Mouse (Mus musculus): ENCODE measurements at regions not wholly inside any gene's neighbourhood (a gene's known extent, or its start where the extent isn't known, plus 50 kb on each side); places are given as distances from the start of the nearest gene placed in this dataset.

GRCm38 (mm10) chr13:42546389-42546788 lies 134.0 kb upstream of the Phactr1 start:
- TF ChIP-seq POLR2A (IDR thresholded peaks at IDR 0.05; ENCODE audit: extremely low read depth, insufficient read depth, low read length), result no peak
- no peak for TF ChIP-seq CTCF (IDR thresholded peaks at IDR 0.05; ENCODE audit: low read depth, low read length)
- H3K27me3 ChIP-seq (ENCODE audit: control insufficient read depth, insufficient read depth, low read length), result no peaks in the 10 kb centered on the region
- no peaks in the 10 kb centered on the region for H3K36me3 ChIP-seq (ENCODE audit: control insufficient read depth, insufficient read depth, low read length)
- no peak overlapping the region for H3K9ac ChIP-seq (ENCODE audit: low read depth, low read length)
- DNase-seq (ENCODE audit: extremely low read depth, low read depth, low spot score), result no peak
- 66% methylated on average over 4 of the region's 4 CpGs for WGBS
- no peaks in the 10 kb centered on the region for H3K4me1 ChIP-seq (ENCODE audit: control insufficient read depth, insufficient read depth, low read length)
- no peak overlapping the region for H3K27ac ChIP-seq (replicated peaks; ENCODE audit: insufficient read depth, low read depth, low read length)
- H3K79me2 ChIP-seq (ENCODE audit: control insufficient read depth, insufficient read depth, low read length), result no peaks in the 10 kb centered on the region
- no peak overlapping the region for H3K4me3 ChIP-seq (ENCODE audit: insufficient read depth, low read depth, low read length)

- H3K27ac ChIP-seq (replicated peaks; ENCODE audit: insufficient read depth, low read depth, low read length), result no peak overlapping the region
- H3K4me3 ChIP-seq (ENCODE audit: insufficient read depth, low read depth, low read length), result no peak overlapping the region
- no peaks in the 10 kb centered on the region for H3K36me3 ChIP-seq (ENCODE audit: control insufficient read depth, insufficient read depth, low read length)
- H3K4me1 ChIP-seq (ENCODE audit: control insufficient read depth, insufficient read depth, low read length), result no peaks in the 10 kb centered on the region
- no peak overlapping the region for H3K9ac ChIP-seq (ENCODE audit: low read depth, low read length)
- H3K27me3 ChIP-seq (ENCODE audit: control insufficient read depth, insufficient read depth, low read length), result no peaks in the 10 kb centered on the region
- TF ChIP-seq POLR2A (IDR thresholded peaks at IDR 0.05; ENCODE audit: extremely low read depth, insufficient read depth, low read length), result no peak
- no peak for TF ChIP-seq CTCF (IDR thresholded peaks at IDR 0.05; ENCODE audit: low read depth, low read length)
- no peaks in the 10 kb centered on the region for H3K79me2 ChIP-seq (ENCODE audit: control insufficient read depth, insufficient read depth, low read length)
- 76% methylated on average over 10 of the region's 10 CpGs for WGBS
- DNase-seq (ENCODE audit: extremely low read depth, low read depth, low spot score), result no peak
These were observed 133.6 kb upstream of the Phactr1 start for GRCm38 (mm10) chr13:42546851-42547250.

- WGBS, result 78% methylated on average over 5 of the region's 5 CpGs
- DNase-seq (ENCODE audit: extremely low read depth, low read depth, low spot score), result no peak
- Histone ChIP-seq H3K4me3 (ENCODE audit: insufficient read depth, low read depth, low read length) (no peak overlapping the region), H3K36me3 (ENCODE audit: control insufficient read depth, insufficient read depth, low read length) (no peaks in the 10 kb centered on the region), H3K4me1 (ENCODE audit: control insufficient read depth, insufficient read depth, low read length) (no peaks in the 10 kb centered on the region), H3K27ac (replicated peaks; ENCODE audit: insufficient read depth, low read depth, low read length) (no peak overlapping the region), H3K27me3 (ENCODE audit: control insufficient read depth, insufficient read depth, low read length) (no peaks in the 10 kb centered on the region), H3K9ac (ENCODE audit: low read depth, low read length) (no peak overlapping the region), H3K79me2 (ENCODE audit: control insufficient read depth, insufficient read depth, low read length) (no peaks in the 10 kb centered on the region)
- no peak for TF ChIP-seq CTCF (IDR thresholded peaks at IDR 0.05; ENCODE audit: low read depth, low read length)
- no peak for TF ChIP-seq POLR2A (IDR thresholded peaks at IDR 0.05; ENCODE audit: extremely low read depth, insufficient read depth, low read length)
These were observed 131.3 kb upstream of the Phactr1 start for GRCm38 (mm10) chr13:42549021-42549559.

GRCm38 (mm10) chr13:42554961-42555360 lies 125.5 kb upstream of the Phactr1 start:
- no peak for DNase-seq (ENCODE audit: extremely low read depth, low read depth, low spot score)
- Histone ChIP-seq H3K27me3 (ENCODE audit: control insufficient read depth, insufficient read depth, low read length) (no peaks in the 10 kb centered on the region), H3K4me3 (ENCODE audit: insufficient read depth, low read depth, low read length) (no peak overlapping the region), H3K9ac (ENCODE audit: low read depth, low read length) (no peak overlapping the region), H3K4me1 (ENCODE audit: control insufficient read depth, insufficient read depth, low read length) (no peaks in the 10 kb centered on the region), H3K36me3 (ENCODE audit: control insufficient read depth, insufficient read depth, low read length) (no peaks in the 10 kb centered on the region), H3K79me2 (ENCODE audit: control insufficient read depth, insufficient read depth, low read length) (no peaks in the 10 kb centered on the region), H3K27ac (replicated peaks; ENCODE audit: insufficient read depth, low read depth, low read length) (no peak overlapping the region)
- 92% methylated on average over 4 of the region's 4 CpGs for WGBS
- no peak for TF ChIP-seq CTCF (IDR thresholded peaks at IDR 0.05; ENCODE audit: low read depth, low read length)
- TF ChIP-seq POLR2A (IDR thresholded peaks at IDR 0.05; ENCODE audit: extremely low read depth, insufficient read depth, low read length), result no peak

GRCm38 (mm10) chr13:42558526-42558925 lies 121.9 kb upstream of the Phactr1 start:
- Histone ChIP-seq H3K36me3 (ENCODE audit: control insufficient read depth, insufficient read depth, low read length) (no peaks in the 10 kb centered on the region), H3K4me1 (ENCODE audit: control insufficient read depth, insufficient read depth, low read length) (no peaks in the 10 kb centered on the region), H3K79me2 (ENCODE audit: control insufficient read depth, insufficient read depth, low read length) (no peaks in the 10 kb centered on the region), H3K9ac (ENCODE audit: low read depth, low read length) (no peak overlapping the region), H3K4me3 (ENCODE audit: insufficient read depth, low read depth, low read length) (no peak overlapping the region), H3K27me3 (ENCODE audit: control insufficient read depth, insufficient read depth, low read length) (no peaks in the 10 kb centered on the region), H3K27ac (replicated peaks; ENCODE audit: insufficient read depth, low read depth, low read length) (no peak overlapping the region)
- WGBS, result 86% methylated on average over 3 of the region's 3 CpGs
- TF ChIP-seq POLR2A (IDR thresholded peaks at IDR 0.05; ENCODE audit: extremely low read depth, insufficient read depth, low read length) (no peak), CTCF (IDR thresholded peaks at IDR 0.05; ENCODE audit: low read depth, low read length) (no peak)
- DNase-seq (ENCODE audit: extremely low read depth, low read depth, low spot score), result no peak

- no peaks in the 10 kb centered on the region for H3K4me1 ChIP-seq (ENCODE audit: control insufficient read depth, insufficient read depth, low read length)
- no peak overlapping the region for H3K27ac ChIP-seq (replicated peaks; ENCODE audit: insufficient read depth, low read depth, low read length)
- 72% methylated on average over 2 of the region's 2 CpGs for WGBS
- no peak overlapping the region for H3K9ac ChIP-seq (ENCODE audit: low read depth, low read length)
- H3K4me3 ChIP-seq (ENCODE audit: insufficient read depth, low read depth, low read length), result no peak overlapping the region
- H3K36me3 ChIP-seq (ENCODE audit: control insufficient read depth, insufficient read depth, low read length), result no peaks in the 10 kb centered on the region
- no peak for DNase-seq (ENCODE audit: extremely low read depth, low read depth, low spot score)
- H3K27me3 ChIP-seq (ENCODE audit: control insufficient read depth, insufficient read depth, low read length), result no peaks in the 10 kb centered on the region
- no peaks in the 10 kb centered on the region for H3K79me2 ChIP-seq (ENCODE audit: control insufficient read depth, insufficient read depth, low read length)
- TF ChIP-seq CTCF (IDR thresholded peaks at IDR 0.05; ENCODE audit: low read depth, low read length) (no peak), POLR2A (IDR thresholded peaks at IDR 0.05; ENCODE audit: extremely low read depth, insufficient read depth, low read length) (no peak)
These were observed 119.0 kb upstream of the Phactr1 start for GRCm38 (mm10) chr13:42561446-42561845.
